Mouse (Mus musculus) MEL (cell line): ENCODE results near the gene Pbxip1. TPM values are rescaled to one million over a fixed set of nuclear protein-coding genes. Genes with fewer than 3 reads are reported as not detected.

ENCODE experiments used
- DNase-seq: peaks from one replicate; pipeline ENCODE4 v3.0.0; 2011; ENCODE audit warnings: low read depth, low spot score
- H3K27ac ChIP-seq: 2 replicates; pipeline ENCODE4 v1.5.1; 2012; ENCODE audit warnings: low read depth, mild to moderate bottlenecking, control low read depth, low read length, moderate library complexity; ENCODE audit not compliant: control insufficient read depth
- H3K27me3 ChIP-seq, 2 experiments: fragments of 150-350 bp in 1 of 2; sonication (generic) in 1 of 2; 2 replicates each; pipeline ENCODE4 v1.6.1; 2012; ENCODE audit warnings: low read length in 2 of 2, mild to moderate bottlenecking in 2 of 2, improper control_type of control experiment in 1 of 2, moderate library complexity in 1 of 2; ENCODE audit not compliant: insufficient read depth in 2 of 2, control insufficient read depth in 1 of 2
- H3K36me3 ChIP-seq, 2 experiments: 2 replicates each; pipeline ENCODE4 v1.6.1; 2012 to 2014; ENCODE audit warnings: low read length in 2 of 2, improper control_type of control experiment in 1 of 2, inconsistent platforms in 1 of 2, mild to moderate bottlenecking in 1 of 2; ENCODE audit not compliant: insufficient read depth in 2 of 2, control insufficient read depth in 1 of 2
- H3K4me1 ChIP-seq, 2 experiments: fragments of 150-350 bp in 1 of 2; sonication (generic) in 1 of 2; 2 replicates each; pipeline ENCODE4 v1.6.1; 2012; ENCODE audit warnings: low read length in 2 of 2, improper control_type of control experiment in 1 of 2, mild to moderate bottlenecking in 1 of 2; ENCODE audit not compliant: insufficient read depth in 2 of 2, control insufficient read depth in 1 of 2
- H3K4me3 ChIP-seq, 2 experiments: fragments of 150-350 bp in 1 of 2; sonication (generic) in 1 of 2; 2 replicates each; pipeline ENCODE4 v1.5.1; 2012; ENCODE audit warnings: low read depth in 2 of 2, low read length in 2 of 2, mild to moderate bottlenecking in 2 of 2, moderate library complexity in 2 of 2, control low read depth in 1 of 2, improper control_type of control experiment in 1 of 2; ENCODE audit not compliant: control insufficient read depth in 1 of 2, insufficient read depth in 1 of 2
- H3K79me2 ChIP-seq: 2 replicates; pipeline ENCODE4 v1.6.1; 2012; ENCODE audit warnings: mild to moderate bottlenecking, low read length, moderate library complexity; ENCODE audit not compliant: control insufficient read depth, poor library complexity, insufficient read depth
- H3K9ac ChIP-seq: 2 replicates; pipeline ENCODE4 v1.6.1; 2012; ENCODE audit warnings: low read depth, mild to moderate bottlenecking, control low read depth, low read length, moderate library complexity; ENCODE audit not compliant: control insufficient read depth, poor library complexity, severe bottlenecking
- H3K9me3 ChIP-seq: fragments of 150-350 bp; sonication (generic); replicated peaks from 2 replicates; pipeline ENCODE4 v1.6.1; 2012; ENCODE audit warnings: mild to moderate bottlenecking, low read length, improper control_type of control experiment, moderate library complexity; ENCODE audit not compliant: insufficient read depth
- BHLHE40 ChIP-seq: IDR thresholded peaks from 2 replicates; pipeline ENCODE4 v1.6.1; 2012; ENCODE audit warnings: low read depth, mild to moderate bottlenecking, inconsistent platforms, low read length, improper control_type of control experiment, borderline replicate concordance
- CTCF ChIP-seq, 3 experiments: IDR thresholded peaks in 2 of 3; conservative IDR thresholded peaks in 1 of 3; 2 replicates each; pipeline ENCODE4 v1.5.1; 2011 to 2012; ENCODE audit warnings: low read length in 3 of 3, low read depth in 2 of 3, mild to moderate bottlenecking in 2 of 3, improper control_type of control experiment in 1 of 3, inconsistent platforms in 1 of 3, mixed read lengths in 1 of 3, moderate library complexity in 1 of 3; ENCODE audit not compliant: control insufficient read depth in 1 of 3, insufficient read depth in 1 of 3, poor library complexity in 1 of 3, severe bottlenecking in 1 of 3
- E2F4 ChIP-seq: IDR thresholded peaks from 2 replicates; pipeline ENCODE4 v1.6.1; 2011; ENCODE audit warnings: low read depth, low read length, improper control_type of control experiment, borderline replicate concordance
- ELF1 ChIP-seq: IDR thresholded peaks from 2 replicates; pipeline ENCODE4 v1.6.1; 2014; ENCODE audit warnings: low read depth, mild to moderate bottlenecking, inconsistent platforms, low read length, improper control_type of control experiment, moderate library complexity
- EP300 ChIP-seq, 2 experiments: IDR thresholded peaks; 2 replicates each; pipeline ENCODE4 v1.6.1; 2011; ENCODE audit warnings: improper control_type of control experiment in 2 of 2, low read length in 2 of 2, low read depth in 1 of 2, mild to moderate bottlenecking in 1 of 2
- ETS1 ChIP-seq: IDR thresholded peaks from 2 replicates; pipeline ENCODE4 v1.6.1; 2012; ENCODE audit warnings: low read depth, mild to moderate bottlenecking, inconsistent platforms, low read length, improper control_type of control experiment, moderate library complexity
- GABPA ChIP-seq: IDR thresholded peaks from 2 replicates; pipeline ENCODE4 v1.6.1; 2012; ENCODE audit warnings: low read depth, mild to moderate bottlenecking, inconsistent platforms, low read length, improper control_type of control experiment, moderate library complexity
- GATA1 ChIP-seq: IDR thresholded peaks from 2 replicates; pipeline ENCODE4 v1.6.1; 2011; ENCODE audit warnings: low read depth, low read length, improper control_type of control experiment
- KAT2A ChIP-seq: conservative IDR thresholded peaks from 2 replicates; pipeline ENCODE4 v1.6.1; 2012; ENCODE audit warnings: low read depth, low read length, improper control_type of control experiment, inconsistent platforms
- MAZ ChIP-seq: IDR thresholded peaks from 2 replicates; pipeline ENCODE4 v1.6.1; 2012; ENCODE audit warnings: low read depth, mild to moderate bottlenecking, inconsistent platforms, low read length, improper control_type of control experiment
- MYB ChIP-seq: IDR thresholded peaks from 2 replicates; pipeline ENCODE4 v1.6.1; 2011; ENCODE audit warnings: mild to moderate bottlenecking, low read depth, low read length, improper control_type of control experiment
- MYC ChIP-seq: IDR thresholded peaks from 2 replicates; pipeline ENCODE4 v1.6.1; 2011; ENCODE audit warnings: low read depth, mild to moderate bottlenecking, low read length, improper control_type of control experiment, moderate library complexity
- NRF1 ChIP-seq: IDR thresholded peaks from 2 replicates; pipeline ENCODE4 v1.6.1; 2014; ENCODE audit warnings: low read depth, mild to moderate bottlenecking, inconsistent platforms, low read length, improper control_type of control experiment, moderate library complexity; ENCODE audit not compliant: poor library complexity, insufficient read depth, severe bottlenecking
- POLR2A ChIP-seq, 2 experiments: IDR thresholded peaks; 2 replicates each; pipeline ENCODE4 v1.6.1; 2011 to 2012; ENCODE audit warnings: low read length in 2 of 2, mild to moderate bottlenecking in 2 of 2, control low read depth in 1 of 2, improper control_type of control experiment in 1 of 2, low read depth in 1 of 2, moderate library complexity in 1 of 2; ENCODE audit not compliant: control insufficient read depth in 1 of 2, insufficient read depth in 1 of 2, poor library complexity in 1 of 2
- RAD21 ChIP-seq: IDR thresholded peaks from 2 replicates; pipeline ENCODE4 v1.6.1; 2011; ENCODE audit warnings: mild to moderate bottlenecking, low read depth, low read length, improper control_type of control experiment
- RCOR1 ChIP-seq: IDR thresholded peaks from 2 replicates; pipeline ENCODE4 v1.6.1; 2012; ENCODE audit warnings: low read depth, mild to moderate bottlenecking, inconsistent platforms, low read length, improper control_type of control experiment
- SIN3A ChIP-seq: IDR thresholded peaks from 2 replicates; pipeline ENCODE4 v1.6.1; 2012; ENCODE audit warnings: low read length, improper control_type of control experiment, inconsistent platforms
- SMC3 ChIP-seq: IDR thresholded peaks from 2 replicates; pipeline ENCODE4 v1.6.1; 2011; ENCODE audit warnings: low read depth, low read length, improper control_type of control experiment
- TAL1 ChIP-seq: IDR thresholded peaks from 2 replicates; pipeline ENCODE4 v1.6.1; 2012; ENCODE audit warnings: mild to moderate bottlenecking, inconsistent platforms, low read length, moderate library complexity, mixed read lengths
- TBP ChIP-seq: IDR thresholded peaks from 2 replicates; pipeline ENCODE4 v1.8.0; 2011; ENCODE audit warnings: low read depth, low read length, improper control_type of control experiment
- TCF12 ChIP-seq: IDR thresholded peaks from 2 replicates; pipeline ENCODE4 v1.6.1; 2014; ENCODE audit warnings: low read depth, mild to moderate bottlenecking, inconsistent platforms, low read length, improper control_type of control experiment, moderate library complexity
- UBTF ChIP-seq: IDR thresholded peaks from 2 replicates; pipeline ENCODE4 v1.6.1; 2012; ENCODE audit warnings: low read depth, mild to moderate bottlenecking, inconsistent platforms, low read length, improper control_type of control experiment, moderate library complexity, borderline replicate concordance; ENCODE audit not compliant: insufficient read depth
- USF1 ChIP-seq: IDR thresholded peaks from 2 replicates; pipeline ENCODE4 v1.6.1; 2014; ENCODE audit warnings: low read depth, mild to moderate bottlenecking, inconsistent platforms, low read length, improper control_type of control experiment, moderate library complexity
- USF2 ChIP-seq, 2 experiments: IDR thresholded peaks; 2 replicates each; pipeline ENCODE4 v1.6.1; 2011 to 2012; ENCODE audit warnings: improper control_type of control experiment in 2 of 2, low read length in 2 of 2, borderline replicate concordance in 1 of 2, inconsistent platforms in 1 of 2, low read depth in 1 of 2, mild to moderate bottlenecking in 1 of 2; ENCODE audit not compliant: insufficient read depth in 1 of 2
- ZC3H11A ChIP-seq: IDR thresholded peaks from 2 replicates; pipeline ENCODE4 v1.6.1; 2012; ENCODE audit warnings: low read depth, mild to moderate bottlenecking, inconsistent platforms, low read length, improper control_type of control experiment
- ZMIZ1 ChIP-seq: IDR thresholded peaks from 2 replicates; pipeline ENCODE4 v1.6.1; 2012; ENCODE audit warnings: low read depth, mild to moderate bottlenecking, inconsistent platforms, low read length, improper control_type of control experiment, moderate library complexity
- polyA plus RNA-seq, 2 experiments: library from polyadenylated mRNA; stranded (reverse) in 1 of 2; unstranded in 1 of 2; fragments of >175 nt in 1 of 2; fragments of >200 nt in 1 of 2; gene quantifications; 2 replicates each; pipeline versions ENCODE4 v1.2.1 to v1.2.4; 2012; ENCODE audit warnings: low replicate concordance in 2 of 2, low read depth in 1 of 2; ENCODE audit not compliant: insufficient read length in 2 of 2, insufficient read depth in 1 of 2, missing spikeins in 1 of 2
- total RNA-seq: library from RNA; depleted of rRNA; stranded (reverse); fragments of 300-350 nt; gene quantifications from 2 replicates; pipeline ENCODE4 v1.2.3, GENCODE M21; 2012

Gene Pbxip1
- total and polyA plus RNA-seq, 3 experiments, result 4.8 to 10.7 TPM; not detected in 1

DNA sequence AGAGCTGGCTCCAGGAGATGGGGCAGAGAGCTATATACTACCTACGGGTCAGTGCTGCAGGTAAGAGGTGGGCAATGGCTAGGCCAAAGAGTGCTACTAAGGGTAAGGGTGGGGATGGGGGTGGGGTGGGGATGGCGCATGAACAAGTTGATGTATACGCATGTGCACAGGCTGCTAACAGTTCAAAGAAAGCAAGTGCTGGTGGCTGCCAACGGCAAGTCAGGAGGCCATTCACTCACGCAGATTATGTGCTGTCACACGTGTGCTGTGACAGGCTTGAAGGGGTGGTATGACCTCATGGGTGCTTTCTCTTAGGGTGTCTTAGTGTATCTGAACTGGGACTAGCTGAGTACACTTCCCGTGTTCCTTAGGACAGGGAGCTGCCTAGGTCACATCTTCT is 35.2 kb upstream of the Pbxip1 start:
- Histone ChIP-seq H3K9me3 (no peaks in the 10 kb centered on the region), H3K9ac (no peak overlapping the region), H3K27ac (no peak overlapping the region), H3K36me3 (peaks cover 4 to 13% of the 10 kb centered on the region in 2 experiments), H3K27me3 (no peaks in the 10 kb centered on the region), H3K4me1 (peaks cover 3 to 6% of the 10 kb centered on the region in 2 experiments; a peak in 2 of 4 replicates), H3K79me2 (no peaks in the 10 kb centered on the region)
- no peak for DNase-seq
- TF ChIP-seq TAL1 (no peak), ETS1 (no peak), KAT2A (no peak), TBP (no peak), USF1 (no peak), GATA1 (no peak), ZC3H11A (no peak), NRF1 (no peak), BHLHE40 (no peak), GABPA (no peak), EP300 (IDR thresholded peaks at IDR 0.05; ENCODE audit: low read depth in 1 of 2, low read length in 2 of 2) (no peak), MYC (no peak), POLR2A (IDR thresholded peaks at IDR 0.05; ENCODE audit: control insufficient read depth in 1 of 2, insufficient read depth in 1 of 2, low read depth in 1 of 2, low read length in 2 of 2, poor library complexity in 1 of 2) (no peak), CTCF (IDR thresholded peaks at IDR 0.05 in 2 of 3, conservative IDR thresholded peaks at IDR 0.05 in 1 of 3; ENCODE audit: control insufficient read depth in 1 of 3, insufficient read depth in 1 of 3, low read depth in 2 of 3, low read length in 3 of 3, poor library complexity in 1 of 3, severe bottlenecking in 1 of 3) (no peak), TCF12 (no peak), RCOR1 (no peak), E2F4 (no peak), ELF1 (no peak), MAZ (no peak)
- TF ChIP-seq, all 39 proteins: peak for 0
- H3K4me3 ChIP-seq, result no peak overlapping the region

DNA sequence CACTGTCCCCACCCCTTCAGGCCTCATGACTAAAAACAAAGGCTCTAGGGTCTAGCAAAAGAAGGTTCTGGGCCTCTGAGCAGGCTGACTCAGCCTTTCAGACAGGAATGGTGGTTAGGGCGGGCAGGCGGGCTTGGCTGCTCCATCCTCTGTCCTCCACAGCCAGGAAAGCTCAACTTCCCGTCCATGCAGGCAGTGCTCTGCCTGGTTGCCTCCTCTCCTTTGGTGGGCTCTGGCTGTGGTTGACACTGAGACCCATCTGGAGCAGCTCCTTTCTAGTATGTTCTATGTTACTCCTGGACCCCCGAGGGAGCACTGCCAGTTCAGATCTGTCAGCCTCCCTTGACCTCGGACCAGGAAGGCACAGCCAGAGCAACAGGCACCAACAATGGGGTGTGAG is 33.8 kb upstream of the Pbxip1 start, which contains the start of gene Lenep:
Gene Lenep, minus strand, starts transcription at position 101 of the 400 bp plus-strand sequence.
- TF ChIP-seq MYB (no peak), GABPA (no peak), UBTF (no peak), RAD21 (no peak), TCF12 (no peak), USF2 (IDR thresholded peaks at IDR 0.05; ENCODE audit: borderline replicate concordance in 1 of 2, insufficient read depth in 1 of 2, low read depth in 1 of 2, low read length in 2 of 2) (no peak), POLR2A (IDR thresholded peaks at IDR 0.05; ENCODE audit: control insufficient read depth in 1 of 2, insufficient read depth in 1 of 2, low read depth in 1 of 2, low read length in 2 of 2, poor library complexity in 1 of 2) (no peak), GATA1 (no peak), E2F4 (no peak), RCOR1 (no peak), ZMIZ1 (no peak), CTCF (IDR thresholded peaks at IDR 0.05 in 2 of 3, conservative IDR thresholded peaks at IDR 0.05 in 1 of 3; ENCODE audit: control insufficient read depth in 1 of 3, insufficient read depth in 1 of 3, low read depth in 2 of 3, low read length in 3 of 3, poor library complexity in 1 of 3, severe bottlenecking in 1 of 3) (no peak), SIN3A (no peak), SMC3 (no peak)
- H3K79me2 ChIP-seq, result no peaks in the 10 kb centered on the region
- H3K27me3 ChIP-seq, result no peaks in the 10 kb centered on the region
- H3K36me3 ChIP-seq, result peaks cover 0 to 13% of the 10 kb centered on the region in 2 experiments; a peak in 2 of 4 replicates
- H3K27ac ChIP-seq, result no peak within 1 kb of the TSS
- no peak within 1 kb of the TSS for H3K4me3 ChIP-seq
- H3K4me1 ChIP-seq, result no peaks in the 10 kb centered on the region
- H3K9ac ChIP-seq, result no peak within 1 kb of the TSS
- no peak for DNase-seq
- no peaks in the 10 kb centered on the region for H3K9me3 ChIP-seq
